Mouse (Mus musculus): ENCODE measurements around the gene Med12l.

- TF ChIP-seq GATA1 (IDR thresholded peaks at IDR 0.05; ENCODE audit: low read length) (no peak), TAL1 (IDR thresholded peaks at IDR 0.05; ENCODE audit: low read length) (no peak)
Measured at GRCm38 (mm10) chr3:59054834-59055535, 49.4 kb downstream of the Med12l start.

Measured in erythroblast, embryonic 14.5 days (primary cell).